Mouse (Mus musculus) left cerebral cortex, adult 8-10 months (tissue): Measurements from ENCODE around the gene Slc45a1. TPM values are rescaled to one million over a fixed set of nuclear protein-coding genes. Genes with fewer than 3 reads are reported as not detected.

Experiments
- DNase-seq, 2 experiments: peaks; one replicate each; pipeline ENCODE4 v3.0.0; 2022; ENCODE audit warnings: low spot score in 2 of 2
- total RNA-seq, 4 experiments: library from RNA; stranded (reverse); gene quantifications; 2 replicates each; pipeline ENCODE4 v1.2.4; 2022

Slc45a1 gene
- 10 to 100 TPM; 46.9 to 54.4 (median 48.5) TPM for total RNA-seq

GRCm38 (mm10) chr4:150651390-150652277 is at the start of gene Slc45a1:
Gene Slc45a1 (minus strand): TSS chr4:150652174.
- DNase-seq: peak in 1 of 2 experiments; percentile 37

DNA sequence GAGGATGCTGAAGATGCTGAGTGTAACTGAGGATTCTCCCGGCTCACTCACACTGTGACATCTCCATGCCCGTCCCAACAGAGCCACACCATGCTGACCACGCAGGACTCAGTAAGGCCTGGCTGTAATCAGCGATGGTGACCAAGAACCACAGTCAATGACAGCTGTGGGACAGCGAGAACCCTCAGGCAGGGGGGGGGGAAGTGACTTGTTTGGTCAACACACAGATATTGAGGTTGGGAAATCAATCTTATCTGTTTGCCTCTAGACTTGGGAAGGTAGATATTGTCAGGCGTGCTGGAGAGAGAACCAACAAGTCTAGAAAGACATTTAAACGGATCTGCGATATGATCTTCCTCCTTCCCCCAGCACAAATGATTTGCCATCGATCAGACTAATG is 48.9 kb upstream of the Slc45a1 start:
- DNase-seq: no peak

GRCm38 (mm10) chr4:150694434-150695108 is 42.6 kb upstream of the Slc45a1 start:
- no peak for DNase-seq

DNA sequence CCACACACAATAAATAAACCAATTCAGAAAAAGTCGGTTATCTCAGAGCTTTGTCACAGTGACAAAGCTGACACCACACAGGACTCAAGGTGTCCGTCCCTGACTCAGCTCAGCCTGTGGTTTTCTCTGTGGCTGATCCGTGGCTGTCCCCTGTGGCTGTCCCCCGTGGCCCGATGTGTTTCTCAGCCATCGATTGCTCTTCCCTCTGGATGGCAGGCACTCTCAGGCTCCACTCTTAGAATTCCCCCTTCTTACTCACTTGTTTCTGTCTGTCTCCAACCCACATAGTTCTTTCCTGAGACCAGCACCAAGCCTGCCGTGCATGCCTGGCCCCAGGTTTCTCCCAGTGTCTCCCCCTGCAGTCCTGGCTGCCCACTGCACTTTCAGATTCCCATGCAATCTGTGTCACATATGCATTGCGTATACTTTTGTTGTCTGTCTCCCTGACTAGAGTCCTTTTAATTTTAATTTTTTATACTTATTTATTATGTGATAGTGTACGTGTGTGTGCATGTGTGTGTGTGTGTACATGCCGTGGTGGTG is 41.0 kb upstream of the Slc45a1 start:
- no peak for DNase-seq

- no peak for DNase-seq
Measured at GRCm38 (mm10) chr4:150690759-150691158, 38.8 kb upstream of the Slc45a1 start.

DNA sequence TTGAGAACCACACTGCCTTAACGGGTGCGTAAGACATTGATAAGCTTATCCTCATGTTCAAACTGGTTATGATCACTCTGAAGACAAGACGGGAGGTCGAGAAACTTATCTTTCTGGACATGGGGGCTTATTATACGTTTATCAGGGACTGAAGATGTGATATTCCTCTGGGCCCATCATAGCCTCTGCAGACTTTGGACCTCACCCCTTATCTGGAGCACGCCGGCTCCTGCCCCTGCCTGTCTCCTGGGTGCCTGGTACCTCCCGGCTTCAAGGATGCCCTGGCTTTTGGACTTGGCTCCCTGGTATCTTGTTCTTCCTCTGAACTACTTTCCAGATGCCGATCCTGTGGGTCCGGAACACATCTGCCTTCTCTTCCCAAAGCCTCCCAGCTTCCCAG is 37.6 kb upstream of the Slc45a1 start:
- no peak for DNase-seq

GRCm38 (mm10) chr4:150687126-150687753 is 35.3 kb upstream of the Slc45a1 start:
- no peak for DNase-seq

DNA sequence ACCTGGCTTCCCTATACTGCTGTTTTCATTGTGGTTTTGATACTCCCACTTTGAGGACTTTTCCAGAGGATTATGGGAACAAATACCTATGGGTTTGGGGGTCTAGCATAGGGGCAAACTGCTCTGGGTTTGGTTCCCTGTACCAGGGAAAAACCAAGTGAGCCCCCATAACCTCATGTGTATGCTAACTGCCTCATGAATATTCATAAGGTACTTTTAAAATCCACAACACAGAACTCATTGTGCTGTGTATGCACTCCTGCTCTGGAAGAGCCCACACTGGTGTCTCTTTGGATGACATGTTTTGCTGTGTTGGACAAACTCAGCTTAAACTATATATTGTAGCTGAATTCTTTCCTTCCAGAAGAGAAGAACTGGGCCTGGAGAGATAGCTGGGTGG is 34.6 kb upstream of the Slc45a1 start:
- DNase-seq: no peak

DNA sequence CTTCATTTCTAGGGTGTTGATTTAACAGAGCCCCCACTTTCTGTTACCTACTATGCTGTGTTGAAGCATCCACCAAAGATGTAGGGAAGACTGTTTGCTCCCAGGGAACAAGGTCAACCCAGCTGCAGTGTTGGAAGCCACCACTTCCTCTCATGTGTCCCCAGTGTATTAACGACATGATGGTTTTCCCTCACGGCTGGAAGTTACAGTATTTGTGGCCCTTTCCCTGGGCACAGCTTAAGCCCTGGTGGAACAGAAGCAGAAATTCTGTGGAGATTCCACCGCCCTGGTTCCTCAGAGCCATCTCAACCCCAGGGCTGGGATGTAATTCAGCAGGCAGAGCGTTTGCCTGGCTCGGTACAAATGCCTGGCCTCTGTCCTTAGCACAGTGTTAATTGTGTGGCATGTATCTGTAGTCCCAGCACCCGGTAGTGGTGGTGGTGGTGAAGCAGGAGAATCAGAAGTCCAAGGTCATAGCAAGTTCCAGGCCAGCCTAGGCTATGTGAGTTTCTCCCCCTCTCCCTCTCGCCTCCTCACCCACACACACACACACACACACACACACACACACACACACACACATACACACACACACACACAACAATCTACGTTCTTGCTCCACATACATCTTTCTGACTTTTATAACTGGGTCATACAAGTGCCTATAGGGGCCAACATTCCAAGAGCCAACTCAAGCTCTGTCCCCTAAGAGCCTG is 34.0 kb upstream of the Slc45a1 start:
- no peak for DNase-seq

GRCm38 (mm10) chr4:150685043-150685777 is 33.2 kb upstream of the Slc45a1 start:
- DNase-seq: no peak

- DNase-seq: no peak
Measured at GRCm38 (mm10) chr4:150680373-150680772, 28.4 kb upstream of the Slc45a1 start.

- no peak for DNase-seq
Measured at GRCm38 (mm10) chr4:150678789-150679188, 26.8 kb upstream of the Slc45a1 start.

- DNase-seq: no peak
Measured at GRCm38 (mm10) chr4:150677846-150678224, 25.9 kb upstream of the Slc45a1 start.

- no peak for DNase-seq
Measured at GRCm38 (mm10) chr4:150677126-150677845, 25.3 kb upstream of the Slc45a1 start.

- no peak for DNase-seq
Measured at GRCm38 (mm10) chr4:150676029-150676428, 24.1 kb upstream of the Slc45a1 start.

GRCm38 (mm10) chr4:150675274-150675673 is 23.3 kb upstream of the Slc45a1 start:
- DNase-seq: no peak

DNA sequence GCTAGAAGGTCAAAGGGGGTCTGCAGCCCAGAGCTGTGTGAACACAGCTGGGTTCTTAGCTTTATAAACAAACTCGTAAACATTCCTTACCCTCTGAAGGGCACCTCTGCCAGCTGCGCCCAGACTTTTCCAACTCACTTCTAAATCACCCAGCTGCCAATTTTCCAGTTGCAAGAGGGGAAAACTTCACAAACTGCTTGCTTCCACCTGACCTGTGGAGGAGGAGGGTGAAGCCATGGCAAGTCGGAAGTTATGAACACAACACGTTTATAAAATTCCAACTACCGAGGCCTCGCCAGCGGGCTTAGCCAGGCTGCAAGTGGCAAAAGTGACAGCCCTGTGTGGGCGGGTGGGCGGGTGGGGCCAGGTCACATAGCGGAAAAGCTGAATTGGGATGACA is 13.8 kb upstream of the Slc45a1 start:
- no peak for DNase-seq

- DNase-seq: no peak
Measured at GRCm38 (mm10) chr4:150664726-150665125, 12.8 kb upstream of the Slc45a1 start.

DNA sequence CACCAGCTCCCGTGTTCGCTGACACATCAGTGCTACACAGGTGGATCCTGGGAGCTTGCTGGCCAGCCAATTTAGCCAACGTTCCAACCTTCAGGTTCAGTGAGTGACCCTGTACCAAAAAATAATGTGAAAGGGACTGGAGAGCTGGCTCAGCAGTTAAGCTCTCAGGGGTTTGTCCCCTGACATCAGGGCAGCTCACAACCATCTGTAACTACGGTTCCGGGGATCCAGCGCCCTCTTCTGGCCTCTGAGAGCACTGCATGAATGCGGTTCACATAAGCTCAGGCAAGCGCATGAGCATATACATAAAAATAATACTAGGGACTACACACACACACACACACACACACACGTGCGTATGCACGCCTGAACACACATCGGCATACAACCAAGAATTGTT is 11.2 kb upstream of the Slc45a1 start:
- DNase-seq: no peak

GRCm38 (mm10) chr4:150661886-150662285 is 9.9 kb upstream of the Slc45a1 start:
- DNase-seq: no peak
